Mouse (Mus musculus): Measurements from ENCODE around the gene Rnf115. TPM values are rescaled to one million over a fixed set of nuclear protein-coding genes. Genes with fewer than 3 reads are reported as not detected.

The Rnf115 gene
- 24.0 TPM for polyA plus RNA-seq (2014; fragmentation: Illumina TruSeq; extraction: RNeasy Lipid Tissue Mini Kit (QIAGEN cat#74804); ENCODE audit: low read depth, low replicate concordance)

DNA sequence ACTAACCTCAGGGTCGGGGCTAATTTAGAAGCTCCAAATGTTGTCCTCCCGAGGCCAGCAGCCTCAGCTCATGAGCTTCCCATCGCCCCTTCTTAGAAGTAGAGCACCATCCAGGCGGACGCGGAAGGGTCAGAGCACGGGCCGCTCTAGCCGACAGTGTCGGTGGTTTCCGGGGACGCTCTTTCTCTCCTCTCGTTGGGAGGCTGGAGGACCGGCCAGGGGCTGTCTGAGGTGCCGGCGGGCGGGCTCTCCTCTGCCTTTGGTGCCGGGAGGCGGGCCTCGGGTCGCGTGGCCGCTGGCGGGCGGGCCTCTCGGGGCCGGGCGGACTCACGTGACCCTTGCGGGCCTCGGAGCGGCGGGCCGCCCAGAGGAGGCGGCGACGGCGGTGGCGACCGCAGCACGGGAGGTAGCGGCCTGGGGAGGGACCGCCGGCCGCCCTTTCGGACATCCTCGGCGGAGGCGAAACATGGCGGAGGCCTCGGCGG is at the start of gene Rnf115, which contains the start of gene Polr3c:
TSS of gene Rnf115 (plus strand) at position 322 of the 485 bp plus-strand sequence.
TSS of gene Polr3c (minus strand) at position 286 of the 485 bp plus-strand sequence.

DNA sequence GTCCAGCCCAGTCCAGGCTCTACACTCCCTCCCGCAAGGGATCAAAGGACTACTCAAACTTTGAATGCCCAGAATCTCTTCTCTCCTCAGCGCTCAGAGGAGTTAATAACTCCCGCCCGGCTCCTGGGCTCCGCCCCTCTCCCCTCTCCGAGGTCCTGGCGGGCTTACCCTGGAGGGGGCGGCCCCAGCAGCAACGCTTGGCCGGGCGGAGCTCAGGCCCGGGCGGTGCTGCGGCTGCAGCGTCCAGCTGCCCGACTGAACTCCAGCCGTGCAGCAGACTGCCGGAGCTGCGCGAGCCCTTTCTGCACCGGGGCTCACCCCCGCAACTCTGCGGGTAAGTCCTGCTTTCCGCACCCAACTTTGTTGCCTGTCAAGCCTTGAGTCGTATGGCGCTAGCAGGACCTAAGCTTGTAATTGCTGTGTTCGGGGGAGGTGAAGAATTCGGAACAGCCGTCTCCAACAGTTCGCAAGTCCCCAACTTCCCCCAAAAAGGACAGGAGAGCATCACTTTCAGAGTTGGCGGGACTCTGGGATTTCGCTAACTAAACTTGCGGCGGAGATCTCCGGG is 31.2 kb upstream of the Rnf115 start, which contains the start of gene Pias3:
TSS of gene Pias3 (plus strand) at position 187 of the 568 bp plus-strand sequence.

GRCm38 (mm10) chr3:96707903-96708683 is 19.4 kb upstream of the Rnf115 start, which contains the start of gene Nudt17:
Gene Nudt17 (minus strand): TSS chr3:96708562.

GRCm38 (mm10) chr3:96828984-96829383 is 101.5 kb downstream of the Rnf115 start, which contains the start of the genes Pdzk1 and Cd160:
Gene Pdzk1 (plus strand): TSS chr3:96829284.
Gene Cd160 (minus strand): TSS chr3:96829351.

Other genes with a start within 250 kb of the Rnf115 start
- 209 TPM for gene Hfe2, start 202.5 kb upstream of the Rnf115 start, polyA plus RNA-seq (2014; fragmentation: Illumina TruSeq; extraction: RNeasy Lipid Tissue Mini Kit (QIAGEN cat#74804); ENCODE audit: low read depth, low replicate concordance)
- 516 TPM for gene Txnip, start 169.7 kb upstream of the Rnf115 start, polyA plus RNA-seq (2014; fragmentation: Illumina TruSeq; extraction: RNeasy Lipid Tissue Mini Kit (QIAGEN cat#74804); ENCODE audit: low read depth, low replicate concordance)
- gene Gm16253, start 150.7 kb upstream of the Rnf115 start, polyA plus RNA-seq (2014; fragmentation: Illumina TruSeq; extraction: RNeasy Lipid Tissue Mini Kit (QIAGEN cat#74804); ENCODE audit: low read depth, low replicate concordance) = 2.6 TPM
- gene Polr3gl, start 133.5 kb upstream of the Rnf115 start, polyA plus RNA-seq (2014; fragmentation: Illumina TruSeq; extraction: RNeasy Lipid Tissue Mini Kit (QIAGEN cat#74804); ENCODE audit: low read depth, low replicate concordance) = 56.2 TPM
- 1.2 TPM for gene Ankrd34a, start 131.0 kb upstream of the Rnf115 start, polyA plus RNA-seq (2014; fragmentation: Illumina TruSeq; extraction: RNeasy Lipid Tissue Mini Kit (QIAGEN cat#74804); ENCODE audit: low read depth, low replicate concordance)
- 31.8 TPM for gene Lix1l, start 126.5 kb upstream of the Rnf115 start, polyA plus RNA-seq (2014; fragmentation: Illumina TruSeq; extraction: RNeasy Lipid Tissue Mini Kit (QIAGEN cat#74804); ENCODE audit: low read depth, low replicate concordance)
- gene Rbm8a, start 97.7 kb upstream of the Rnf115 start, polyA plus RNA-seq (2014; fragmentation: Illumina TruSeq; extraction: RNeasy Lipid Tissue Mini Kit (QIAGEN cat#74804); ENCODE audit: low read depth, low replicate concordance) = 34.5 TPM
- gene Pex11b, start 92.3 kb upstream of the Rnf115 start, polyA plus RNA-seq (2014; fragmentation: Illumina TruSeq; extraction: RNeasy Lipid Tissue Mini Kit (QIAGEN cat#74804); ENCODE audit: low read depth, low replicate concordance) = 39.6 TPM
- not detected for gene Gm42957, start 92.2 kb upstream of the Rnf115 start, polyA plus RNA-seq (2014; fragmentation: Illumina TruSeq; extraction: RNeasy Lipid Tissue Mini Kit (QIAGEN cat#74804); ENCODE audit: low read depth, low replicate concordance)
- gene Itga10, start 82.1 kb upstream of the Rnf115 start, polyA plus RNA-seq (2014; fragmentation: Illumina TruSeq; extraction: RNeasy Lipid Tissue Mini Kit (QIAGEN cat#74804); ENCODE audit: low read depth, low replicate concordance) = 2.5 TPM
- gene Ankrd35, start 57.5 kb upstream of the Rnf115 start, polyA plus RNA-seq (2014; fragmentation: Illumina TruSeq; extraction: RNeasy Lipid Tissue Mini Kit (QIAGEN cat#74804); ENCODE audit: low read depth, low replicate concordance) = 1.1 TPM
- gene Pias3, start 31.3 kb upstream of the Rnf115 start, polyA plus RNA-seq (2014; fragmentation: Illumina TruSeq; extraction: RNeasy Lipid Tissue Mini Kit (QIAGEN cat#74804); ENCODE audit: low read depth, low replicate concordance) = 17.0 TPM
- 4.1 TPM for gene Nudt17, start 19.1 kb upstream of the Rnf115 start, polyA plus RNA-seq (2014; fragmentation: Illumina TruSeq; extraction: RNeasy Lipid Tissue Mini Kit (QIAGEN cat#74804); ENCODE audit: low read depth, low replicate concordance)
- 23.6 TPM for gene Polr3c, start within 50 bp of the Rnf115 start, polyA plus RNA-seq (2014; fragmentation: Illumina TruSeq; extraction: RNeasy Lipid Tissue Mini Kit (QIAGEN cat#74804); ENCODE audit: low read depth, low replicate concordance)
- gene Pdzk1, start 101.6 kb downstream of the Rnf115 start, polyA plus RNA-seq (2014; fragmentation: Illumina TruSeq; extraction: RNeasy Lipid Tissue Mini Kit (QIAGEN cat#74804); ENCODE audit: low read depth, low replicate concordance) = not detected
- gene Cd160, start 101.7 kb downstream of the Rnf115 start, polyA plus RNA-seq (2014; fragmentation: Illumina TruSeq; extraction: RNeasy Lipid Tissue Mini Kit (QIAGEN cat#74804); ENCODE audit: low read depth, low replicate concordance) = not detected
- gene Gja5, start 177.0 kb downstream of the Rnf115 start, polyA plus RNA-seq (2014; fragmentation: Illumina TruSeq; extraction: RNeasy Lipid Tissue Mini Kit (QIAGEN cat#74804); ENCODE audit: low read depth, low replicate concordance) = 17.4 TPM
- gene Gpr89, start 177.7 kb downstream of the Rnf115 start, polyA plus RNA-seq (2014; fragmentation: Illumina TruSeq; extraction: RNeasy Lipid Tissue Mini Kit (QIAGEN cat#74804); ENCODE audit: low read depth, low replicate concordance) = 13.5 TPM
- not detected for gene Gja8, start 198.4 kb downstream of the Rnf115 start, polyA plus RNA-seq (2014; fragmentation: Illumina TruSeq; extraction: RNeasy Lipid Tissue Mini Kit (QIAGEN cat#74804); ENCODE audit: low read depth, low replicate concordance)